Mouse (Mus musculus): ENCODE data around the gene Vps18. TPM values are rescaled to one million over a fixed set of nuclear protein-coding genes. Genes with fewer than 3 reads are reported as not detected.

The Vps18 gene
- total and polyA plus RNA-seq, 3 experiments: 9.0 to 33.3 (median 21.2) TPM

DNA sequence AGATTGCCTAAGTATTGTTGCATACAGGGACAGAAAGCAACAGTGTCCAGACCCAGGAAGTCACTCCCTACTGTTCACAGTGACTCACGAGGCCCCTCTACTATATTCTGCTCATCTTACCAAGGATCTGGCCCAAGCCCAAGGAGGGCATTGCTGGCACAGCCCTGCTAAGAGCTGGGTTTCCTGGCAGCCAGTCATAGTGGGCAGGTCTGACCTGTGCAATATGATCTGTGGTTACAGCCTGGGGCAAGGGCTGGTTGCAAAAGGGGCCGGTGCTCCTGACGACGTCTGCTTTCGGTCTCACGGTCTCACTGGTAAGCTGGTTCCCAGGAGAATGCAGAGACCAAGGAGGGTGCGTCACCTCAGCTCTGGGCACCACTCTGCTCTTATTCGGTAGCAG is 25.6 kb upstream of the Vps18 start:
- Histone ChIP-seq H3K4me1 (ENCODE audit: insufficient read depth, low read depth, low read length) (no peaks in the 10 kb centered on the region), H3K9me3 (replicated peaks) (no peaks in the 10 kb centered on the region), H3K27me3 (ENCODE audit: insufficient read depth, low read length) (peaks cover 41% of the 10 kb centered on the region), H3K4me3 (ENCODE audit: low read depth, low read length) (no peak overlapping the region), H3K36me3 (replicated peaks) (no peaks in the 10 kb centered on the region)
- DNase-seq (ENCODE audit: low spot score) (no peak), ATAC-seq (ENCODE audit: extremely low read depth, insufficient number of reproducible peaks, low FRiP score, poor library complexity, severe bottlenecking) (no peak)
- TF ChIP-seq GATA1 (IDR thresholded peaks at IDR 0.05; ENCODE audit: borderline replicate concordance, low read length): no peak
- no peak for TF ChIP-seq TAL1 (conservative IDR thresholded peaks at IDR 0.05; ENCODE audit: low read depth, low read length)
- TF ChIP-seq GATA2 (IDR thresholded peaks at IDR 0.05; ENCODE audit: borderline replicate concordance, low read depth, low read length): no peak
- no peak for TF ChIP-seq CTCF (IDR thresholded peaks at IDR 0.05; ENCODE audit: low read depth, low read length)
- no peak for TF ChIP-seq POLR2AphosphoS5 (IDR thresholded peaks at IDR 0.05; ENCODE audit: insufficient replicate concordance, low read depth, low read length)

DNA sequence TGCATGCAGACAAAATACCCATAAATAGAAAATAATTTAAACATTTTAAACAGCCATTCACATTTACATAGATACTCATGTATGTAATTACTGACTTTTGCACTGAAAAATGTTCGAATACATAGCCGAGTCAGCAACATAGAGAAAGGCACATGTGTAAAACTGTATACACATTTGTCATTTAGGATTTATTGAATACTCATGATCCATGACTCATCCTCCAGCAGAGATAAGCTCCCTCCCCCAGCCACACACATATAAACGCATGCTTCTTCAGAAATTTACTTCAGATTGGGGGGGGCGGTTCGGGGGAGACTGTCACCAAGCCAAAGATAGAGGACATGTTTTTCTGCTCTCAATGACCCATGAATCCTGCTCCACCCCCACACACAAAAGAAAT is 24.7 kb upstream of the Vps18 start:
- ATAC-seq (ENCODE audit: extremely low read depth, insufficient number of reproducible peaks, low FRiP score, poor library complexity, severe bottlenecking): no peak
- TF ChIP-seq GATA2 (IDR thresholded peaks at IDR 0.05; ENCODE audit: borderline replicate concordance, low read depth, low read length) (no peak), TAL1 (conservative IDR thresholded peaks at IDR 0.05; ENCODE audit: low read depth, low read length) (no peak), GATA1 (IDR thresholded peaks at IDR 0.05; ENCODE audit: borderline replicate concordance, low read length) (no peak), POLR2AphosphoS5 (IDR thresholded peaks at IDR 0.05; ENCODE audit: insufficient replicate concordance, low read depth, low read length) (no peak), CTCF (IDR thresholded peaks at IDR 0.05; ENCODE audit: low read depth, low read length) (no peak)
- H3K4me1 ChIP-seq (ENCODE audit: insufficient read depth, low read depth, low read length): no peaks in the 10 kb centered on the region

DNA sequence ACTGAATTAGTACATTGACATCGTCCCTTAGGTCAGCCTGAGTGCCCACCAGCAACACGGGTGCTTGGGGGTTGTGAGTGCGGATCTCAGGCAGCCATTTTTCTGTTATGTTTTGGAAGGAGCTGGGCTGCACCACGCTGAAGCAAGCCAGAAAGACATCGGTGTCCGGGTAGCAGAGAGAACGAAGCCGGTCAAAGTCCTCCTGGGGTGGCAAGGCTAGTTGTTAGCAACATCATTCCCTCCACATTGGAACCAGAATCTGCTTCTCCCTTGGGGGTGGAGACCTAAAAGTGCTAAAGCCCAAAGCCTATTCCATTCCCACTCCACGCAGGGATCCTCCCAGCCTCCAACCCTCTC is 18.3 kb upstream of the Vps18 start:
- TF ChIP-seq GATA2 (IDR thresholded peaks at IDR 0.05; ENCODE audit: borderline replicate concordance, low read depth, low read length) (no peak), TAL1 (conservative IDR thresholded peaks at IDR 0.05; ENCODE audit: low read depth, low read length) (no peak), CTCF (IDR thresholded peaks at IDR 0.05; ENCODE audit: low read depth, low read length) (no peak), POLR2AphosphoS5 (IDR thresholded peaks at IDR 0.05; ENCODE audit: insufficient replicate concordance, low read depth, low read length) (no peak), GATA1 (IDR thresholded peaks at IDR 0.05; ENCODE audit: borderline replicate concordance, low read length) (no peak)
- H3K36me3 ChIP-seq (replicated peaks): no peaks in the 10 kb centered on the region
- H3K9me3 ChIP-seq (replicated peaks): no peaks in the 10 kb centered on the region
- ATAC-seq (ENCODE audit: extremely low read depth, insufficient number of reproducible peaks, low FRiP score, poor library complexity, severe bottlenecking) (no peak), DNase-seq (ENCODE audit: low spot score) (no peak)
- no peak overlapping the region for H3K4me3 ChIP-seq (ENCODE audit: low read depth, low read length)
- peaks cover 49% of the 10 kb centered on the region for H3K27me3 ChIP-seq (ENCODE audit: insufficient read depth, low read length)
- H3K4me1 ChIP-seq (ENCODE audit: insufficient read depth, low read depth, low read length): peaks cover 9% of the 10 kb centered on the region

More for the DNA sequence above, 24.7 kb upstream of the Vps18 start:
- DNase-seq (ENCODE audit: low spot score): no peak
- H3K4me3 ChIP-seq (ENCODE audit: low read depth, low read length): no peak overlapping the region
- no peaks in the 10 kb centered on the region for H3K36me3 ChIP-seq (replicated peaks)
- H3K9me3 ChIP-seq (replicated peaks): no peaks in the 10 kb centered on the region
- H3K27me3 ChIP-seq (ENCODE audit: insufficient read depth, low read length): peaks cover 44% of the 10 kb centered on the region

DNA sequence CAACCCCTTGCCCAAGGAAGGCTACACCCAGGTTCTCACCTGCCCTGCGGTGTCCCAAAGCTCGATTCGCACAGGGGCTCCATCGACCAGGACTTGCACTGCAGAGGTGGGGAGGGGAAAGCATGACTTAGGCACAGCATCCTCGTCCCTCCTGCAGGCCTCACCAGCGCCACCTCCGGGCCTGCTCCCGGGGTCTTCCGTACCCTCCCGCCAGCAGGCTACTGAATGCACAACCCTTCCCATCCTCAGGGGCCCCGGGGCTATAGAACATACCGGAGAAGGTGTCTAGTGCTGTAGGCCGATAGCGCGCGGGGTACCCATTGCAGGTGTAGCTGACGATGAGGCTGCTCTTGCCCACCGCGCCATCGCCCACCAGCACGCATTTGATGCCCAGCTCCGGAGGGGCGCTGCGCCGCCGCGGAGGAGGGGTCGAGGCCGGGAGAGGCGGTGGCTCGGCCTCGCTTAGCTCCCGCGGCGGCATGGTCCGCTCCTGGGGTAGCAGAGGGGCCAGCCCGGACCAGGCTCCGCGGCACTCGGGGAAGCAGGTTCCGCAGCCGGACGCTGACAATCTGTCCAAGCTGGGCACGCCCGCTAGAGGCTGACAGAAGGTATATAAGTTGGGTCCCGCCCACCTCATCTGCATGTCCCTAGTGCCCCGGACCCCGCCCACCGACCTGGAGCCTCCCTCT is 17.8 kb upstream of the Vps18 start, which contains the start of gene Rhov:
Rhov (minus strand) TSS at position 630 of the 689 bp plus-strand sequence.
- H3K4me1 ChIP-seq (ENCODE audit: insufficient read depth, low read depth, low read length): peaks cover 9% of the 10 kb centered on the region
- DNase-seq (ENCODE audit: low spot score): no peak
- ATAC-seq (ENCODE audit: extremely low read depth, insufficient number of reproducible peaks, low FRiP score, poor library complexity, severe bottlenecking): 0 out of 2 replicates have a peak, but pooled peaks have one; percentile 28
- TF ChIP-seq CTCF (IDR thresholded peaks at IDR 0.05; ENCODE audit: low read depth, low read length) (no peak), GATA1 (IDR thresholded peaks at IDR 0.05; ENCODE audit: borderline replicate concordance, low read length) (no peak)
- no peaks in the 10 kb centered on the region for H3K9me3 ChIP-seq (replicated peaks)
- H3K27me3 ChIP-seq (ENCODE audit: insufficient read depth, low read length): peaks cover 48% of the 10 kb centered on the region
- H3K4me3 ChIP-seq (ENCODE audit: low read depth, low read length): peak within 1 kb of the TSS; percentile 62; the same call in 1 of the 2 replicates
- H3K36me3 ChIP-seq (replicated peaks): no peaks in the 10 kb centered on the region

DNA sequence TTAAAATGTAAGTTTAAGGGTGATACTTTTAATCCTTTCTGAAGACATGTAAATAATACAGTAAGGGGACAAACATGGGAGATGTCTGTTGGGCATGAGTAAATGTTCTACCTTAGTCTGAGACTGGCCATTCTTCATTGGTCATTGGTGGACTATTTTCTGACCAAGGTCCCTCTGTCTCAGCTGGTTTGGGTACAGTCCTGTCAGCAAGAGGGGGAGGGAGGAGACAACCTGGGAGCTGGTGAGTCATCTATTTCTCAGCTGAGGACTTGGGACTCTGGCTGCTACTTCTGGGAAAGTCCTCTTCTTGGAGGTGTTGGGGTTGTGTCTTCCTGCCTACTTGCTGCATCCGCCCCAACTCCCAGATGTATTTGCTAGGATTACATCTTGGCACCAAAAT is 14.4 kb upstream of the Vps18 start:
- no peaks in the 10 kb centered on the region for H3K36me3 ChIP-seq (replicated peaks)
- no peak for ATAC-seq (ENCODE audit: extremely low read depth, insufficient number of reproducible peaks, low FRiP score, poor library complexity, severe bottlenecking)
- H3K9me3 ChIP-seq (replicated peaks): no peaks in the 10 kb centered on the region
- TF ChIP-seq TAL1 (conservative IDR thresholded peaks at IDR 0.05; ENCODE audit: low read depth, low read length) (no peak), GATA2 (IDR thresholded peaks at IDR 0.05; ENCODE audit: borderline replicate concordance, low read depth, low read length) (no peak), CTCF (IDR thresholded peaks at IDR 0.05; ENCODE audit: low read depth, low read length) (no peak), POLR2AphosphoS5 (IDR thresholded peaks at IDR 0.05; ENCODE audit: insufficient replicate concordance, low read depth, low read length) (no peak), GATA1 (IDR thresholded peaks at IDR 0.05; ENCODE audit: borderline replicate concordance, low read length) (no peak)
- no peak overlapping the region for H3K4me3 ChIP-seq (ENCODE audit: low read depth, low read length)
- peaks cover 13% of the 10 kb centered on the region for H3K4me1 ChIP-seq (ENCODE audit: insufficient read depth, low read depth, low read length)
- H3K27me3 ChIP-seq (ENCODE audit: insufficient read depth, low read length): peaks cover 36% of the 10 kb centered on the region
- no peak for DNase-seq (ENCODE audit: low spot score)

DNA sequence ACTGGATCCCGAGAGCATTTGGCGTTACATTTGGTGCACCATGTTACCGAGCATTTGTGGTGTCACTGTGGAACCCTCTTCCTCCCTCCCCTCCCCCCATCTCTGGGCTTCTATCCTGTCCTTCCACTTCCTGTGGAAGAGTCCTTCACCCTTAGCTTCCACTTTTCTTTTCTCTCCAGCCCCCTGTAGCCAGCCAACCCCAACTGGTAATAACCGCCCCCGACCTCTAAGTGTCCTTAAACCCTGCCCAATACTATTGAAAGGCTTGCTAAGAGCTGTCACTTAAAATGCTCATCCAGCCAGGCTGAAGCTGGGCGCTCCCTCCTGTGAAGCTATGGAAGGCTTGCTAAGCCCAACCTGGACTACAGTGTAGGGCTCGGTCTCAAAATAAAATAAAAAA is 11.6 kb upstream of the Vps18 start:
- Histone ChIP-seq H3K27me3 (ENCODE audit: insufficient read depth, low read length) (peaks cover 16% of the 10 kb centered on the region), H3K36me3 (replicated peaks) (no peaks in the 10 kb centered on the region), H3K4me1 (ENCODE audit: insufficient read depth, low read depth, low read length) (peaks cover 5% of the 10 kb centered on the region), H3K9me3 (replicated peaks) (no peaks in the 10 kb centered on the region), H3K4me3 (ENCODE audit: low read depth, low read length) (no peak overlapping the region)
- DNase-seq (ENCODE audit: low spot score) (no peak), ATAC-seq (ENCODE audit: extremely low read depth, insufficient number of reproducible peaks, low FRiP score, poor library complexity, severe bottlenecking) (no peak)
- no peak for TF ChIP-seq GATA2 (IDR thresholded peaks at IDR 0.05; ENCODE audit: borderline replicate concordance, low read depth, low read length)
- TF ChIP-seq CTCF (IDR thresholded peaks at IDR 0.05; ENCODE audit: low read depth, low read length): no peak
- TF ChIP-seq GATA1 (IDR thresholded peaks at IDR 0.05; ENCODE audit: borderline replicate concordance, low read length): no peak
- no peak for TF ChIP-seq TAL1 (conservative IDR thresholded peaks at IDR 0.05; ENCODE audit: low read depth, low read length)

Measured in G1E (cell line).